Mouse (Mus musculus) embryonic stem cell, embryonic (primary cell): ENCODE data around the gene Creb3.

Experiments
- CTCF ChIA-PET, 4 experiments: fragments of 300-600 bp in 2 of 4; fragments of 350-600 bp in 2 of 4; sonication (Branson Sonifier 250); formaldehyde crosslinking; loops; one replicate each; lab custom pipeline; 2022; ENCODE audit warnings: inconsistent platforms in 2 of 4; lab: Charles Lee
- POLR2A ChIA-PET, 4 experiments: fragments of 300-600 bp in 2 of 4; fragments of 350-600 bp in 2 of 4; sonication (Branson Sonifier 250); formaldehyde crosslinking; loops; one replicate each; lab custom pipeline; 2022; ENCODE audit warnings: antibody characterized with exemption in 4 of 4, inconsistent platforms in 1 of 4; lab: Charles Lee

Creb3 gene

GRCm38 (mm10) chr4:43561997-43562768, at the start of gene Creb3, which contains the start of gene Tln1:
Creb3 (plus strand) TSS chr4:43562332.
Tln1 (minus strand) TSS chr4:43562691.
- ChIA-PET POLR2A (interaction anchor here (0.5 to 14.2 kb wide), 96 partner anchors 8 to 1993 kb away, joined by 3 to 293 read pairs (median 5); partner anchors contain the start of genes Gba2 (in 4 of the 4), Rgp1 (in 4 of the 4), Ccdc107 (in 3 of the 4) and Arhgef39 (in 2 of the 4)), CTCF (interaction anchor here (0.5 to 2.2 kb wide), 33 partner anchors 9 to 536 kb away, joined by 3 to 11 read pairs (median 4); partner anchors contain the start of genes Arhgef39 (in 2 of the 4), Gba2 (in 2 of the 4), Rgp1 (in 2 of the 4) and Npr2 (in 1 of the 4))

GRCm38 (mm10) chr4:43512653-43513052, 49.5 kb upstream of the Creb3 start:
- CTCF ChIA-PET: interaction anchor here (0.6 to 1.4 kb wide), 5 partner anchors 15 to 248 kb away, joined by 3 to 4 read pairs (median 3); no protein-coding TSS in a partner anchor
- POLR2A ChIA-PET: interaction anchor here in 3 of 4 experiments (0.6 to 1.5 kb wide), 6 partner anchors 8 to 660 kb away, joined by 3 to 5 read pairs (median 4); partner anchors contain the start of genes Arhgef39 (in 1 of the 3), Creb3 (in 1 of the 3) and Tln1 (in 1 of the 3)

- POLR2A ChIA-PET: interaction anchor here in 2 of 4 experiments (0.9 to 1.5 kb wide), 4 partner anchors 8 to 49 kb away, joined by 3 to 5 read pairs (median 3); partner anchors contain the start of genes Arhgef39 (in 1 of the 2), Creb3 (in 1 of the 2) and Tln1 (in 1 of the 2)
- CTCF ChIA-PET: interaction anchor here in 3 of 4 experiments (0.8 to 1.4 kb wide), 4 partner anchors 15 to 247 kb away, joined by 3 to 4 read pairs (median 3); no protein-coding TSS in a partner anchor
These were observed 48.8 kb upstream of the Creb3 start for GRCm38 (mm10) chr4:43513300-43513699.

GRCm38 (mm10) chr4:43513791-43514190, 48.3 kb upstream of the Creb3 start:
- ChIA-PET POLR2A (interaction anchor here in 2 of 4 experiments (0.9 to 1.5 kb wide), 3 partner anchors 9 to 49 kb away, joined by 3 read pairs; partner anchors contain the start of genes Arhgef39 (in 1 of the 2), Creb3 (in 1 of the 2) and Tln1 (in 1 of the 2)), CTCF (interaction anchor here in 3 of 4 experiments (0.6 to 1.4 kb wide), 5 partner anchors 14 to 246 kb away, joined by 3 to 4 read pairs (median 3); no protein-coding TSS in a partner anchor)

GRCm38 (mm10) chr4:43515764-43516708, 46.1 kb upstream of the Creb3 start:
- CTCF ChIA-PET: interaction anchor here in 2 of 4 experiments (0.6 to 1.4 kb wide), 2 partner anchors 17 to 37 kb away, joined by 3 to 5 read pairs; partner anchors contain the start of gene Arhgef39 (in 1 of the 2)
- POLR2A ChIA-PET: interaction anchor here in 1 of 4 experiments (1.7 kb wide), 1 partner anchor 17 kb away, joined by 6 read pairs; no protein-coding TSS in a partner anchor

GRCm38 (mm10) chr4:43519551-43519950, 42.6 kb upstream of the Creb3 start:
- CTCF ChIA-PET: interaction anchor here (0.5 to 3.1 kb wide), 21 partner anchors 8 to 462 kb away, joined by 3 to 25 read pairs (median 4); partner anchors contain the start of genes Arhgef39 (in 1 of the 4) and Car9 (in 1 of the 4)

GRCm38 (mm10) chr4:43519956-43520355, 42.2 kb upstream of the Creb3 start:
- ChIA-PET POLR2A (interaction anchor here in 3 of 4 experiments (0.5 to 3.5 kb wide), 22 partner anchors 8 to 509 kb away, joined by 3 to 18 read pairs (median 5); partner anchors contain the start of genes Arhgef39 (in 3 of the 3), Car9 (in 2 of the 3), Creb3 (in 2 of the 3) and Tln1 (in 2 of the 3)), CTCF (interaction anchor here (0.6 to 3.1 kb wide), 15 partner anchors 8 to 152 kb away, joined by 3 to 25 read pairs (median 5); partner anchors contain the start of gene Arhgef39 (in 1 of the 4))

More at GRCm38 (mm10) chr4:43519551-43519950, 42.6 kb upstream of the Creb3 start:
- POLR2A ChIA-PET: interaction anchor here in 3 of 4 experiments (0.5 to 3.5 kb wide), 22 partner anchors 8 to 153 kb away, joined by 3 to 18 read pairs (median 5); partner anchors contain the start of genes Arhgef39 (in 3 of the 3), Car9 (in 2 of the 3), Creb3 (in 2 of the 3) and Tln1 (in 2 of the 3)

- ChIA-PET POLR2A (interaction anchor here (0.5 to 1.9 kb wide), 15 partner anchors 9 to 467 kb away, joined by 3 to 8 read pairs (median 4); partner anchors contain the start of genes Arhgef39 (in 3 of the 4), Creb3 (in 2 of the 4), Tln1 (in 2 of the 4) and Ccdc107 (in 1 of the 4)), CTCF (interaction anchor here (0.5 to 2.1 kb wide), 89 partner anchors 8 to 629 kb away, joined by 3 to 31 read pairs (median 4); partner anchors contain the start of genes Arhgef39 (in 4 of the 4), Gba2 (in 3 of the 4), Rgp1 (in 3 of the 4) and Creb3 (in 2 of the 4))
These were observed 34.3 kb upstream of the Creb3 start for GRCm38 (mm10) chr4:43527880-43528279.

GRCm38 (mm10) chr4:43528487-43528886, 33.6 kb upstream of the Creb3 start:
- CTCF ChIA-PET: interaction anchor here (0.6 to 2.1 kb wide), 44 partner anchors 9 to 528 kb away, joined by 3 to 31 read pairs (median 5); partner anchors contain the start of genes Arhgef39 (in 4 of the 4), Creb3 (in 2 of the 4), Tln1 (in 2 of the 4) and Ccdc107 (in 1 of the 4)
- POLR2A ChIA-PET: interaction anchor here (0.9 to 1.9 kb wide), 11 partner anchors 9 to 467 kb away, joined by 3 to 8 read pairs (median 4); partner anchors contain the start of genes Arhgef39 (in 3 of the 4), Ccdc107 (in 1 of the 4), Creb3 (in 1 of the 4) and Tln1 (in 1 of the 4)

GRCm38 (mm10) chr4:43530081-43530501, 32.0 kb upstream of the Creb3 start:
- ChIA-PET POLR2A (interaction anchor here in 3 of 4 experiments (0.5 to 3.2 kb wide), 16 partner anchors 11 to 552 kb away, joined by 3 to 10 read pairs (median 4); partner anchors contain the start of genes Creb3 (in 2 of the 3), Tln1 (in 2 of the 3), Arhgef39 (in 1 of the 3) and Ccdc107 (in 1 of the 3)), CTCF (interaction anchor here (0.6 to 2.4 kb wide), 66 partner anchors 8 to 471 kb away, joined by 3 to 12 read pairs (median 4); partner anchors contain the start of genes Tln1 (in 4 of the 4), Arhgef39 (in 3 of the 4), Creb3 (in 3 of the 4) and Gba2 (in 3 of the 4))

- ChIA-PET POLR2A (interaction anchor here in 3 of 4 experiments (0.5 to 3.2 kb wide), 19 partner anchors 9 to 553 kb away, joined by 3 to 10 read pairs (median 3); partner anchors contain the start of genes Creb3 (in 2 of the 3), Tln1 (in 2 of the 3), Arhgef39 (in 1 of the 3) and Ccdc107 (in 1 of the 3)), CTCF (interaction anchor here (0.6 to 2.4 kb wide), 66 partner anchors 8 to 472 kb away, joined by 3 to 12 read pairs (median 4); partner anchors contain the start of genes Tln1 (in 4 of the 4), Arhgef39 (in 3 of the 4), Creb3 (in 3 of the 4) and Gba2 (in 3 of the 4))
These were observed 31.6 kb upstream of the Creb3 start for GRCm38 (mm10) chr4:43530581-43530980.

- ChIA-PET POLR2A (interaction anchor here in 3 of 4 experiments (0.6 to 2.3 kb wide), 16 partner anchors 8 to 122 kb away, joined by 3 to 11 read pairs (median 3); partner anchors contain the start of genes Tln1 (in 3 of the 3), Arhgef39 (in 2 of the 3), Creb3 (in 2 of the 3) and Gba2 (in 1 of the 3)), CTCF (interaction anchor here in 2 of 4 experiments (0.6 to 2.0 kb wide), 7 partner anchors 14 to 640 kb away, joined by 3 to 6 read pairs (median 4); partner anchors contain the start of genes Arhgef39 (in 1 of the 2), Creb3 (in 1 of the 2) and Tln1 (in 1 of the 2))
These were observed 28.9 kb upstream of the Creb3 start for GRCm38 (mm10) chr4:43533270-43533669.

- ChIA-PET CTCF (interaction anchor here in 2 of 4 experiments (0.6 to 1.8 kb wide), 5 partner anchors 8 to 174 kb away, joined by 3 to 13 read pairs (median 4); partner anchors contain the start of genes Creb3 (in 1 of the 2), Olfr71 (in 1 of the 2) and Tln1 (in 1 of the 2)), POLR2A (interaction anchor here in 2 of 4 experiments (1.0 to 1.7 kb wide), 4 partner anchors 11 to 27 kb away, joined by 3 to 4 read pairs (median 3); partner anchors contain the start of gene Tln1 (in 1 of the 2))
These were observed 26.5 kb upstream of the Creb3 start for GRCm38 (mm10) chr4:43535628-43536027.

GRCm38 (mm10) chr4:43536031-43536430, 26.1 kb upstream of the Creb3 start:
- ChIA-PET CTCF (interaction anchor here in 2 of 4 experiments (0.6 to 1.8 kb wide), 4 partner anchors 8 to 174 kb away, joined by 3 to 13 read pairs (median 4); partner anchors contain the start of genes Creb3 (in 1 of the 2), Olfr71 (in 1 of the 2) and Tln1 (in 1 of the 2)), POLR2A (interaction anchor here in 2 of 4 experiments (1.1 to 1.7 kb wide), 3 partner anchors 11 to 22 kb away, joined by 3 to 4 read pairs (median 3); no protein-coding TSS in a partner anchor)
